Mouse (Mus musculus) large intestine, adult 2 months (tissue): ENCODE measurements at regions not wholly inside any gene's neighbourhood (a gene's known extent, or its start where the extent isn't known, plus 50 kb on each side); places are given as distances from the start of the nearest gene placed in this dataset.

Experiments used
- DNase-seq: peaks from one replicate; pipeline ENCODE4 v3.0.0-alpha.2; 2012; ENCODE audit warnings: low read depth, low spot score
- WGBS: fragments of 180-500 bp; shearing (Covaris S2); methylation state at CpG from one replicate; pipeline ENCODE4 v1.1.7; 2018; 5-methylcytosine and 5-hydroxymethylcytosine counted together

DNA sequence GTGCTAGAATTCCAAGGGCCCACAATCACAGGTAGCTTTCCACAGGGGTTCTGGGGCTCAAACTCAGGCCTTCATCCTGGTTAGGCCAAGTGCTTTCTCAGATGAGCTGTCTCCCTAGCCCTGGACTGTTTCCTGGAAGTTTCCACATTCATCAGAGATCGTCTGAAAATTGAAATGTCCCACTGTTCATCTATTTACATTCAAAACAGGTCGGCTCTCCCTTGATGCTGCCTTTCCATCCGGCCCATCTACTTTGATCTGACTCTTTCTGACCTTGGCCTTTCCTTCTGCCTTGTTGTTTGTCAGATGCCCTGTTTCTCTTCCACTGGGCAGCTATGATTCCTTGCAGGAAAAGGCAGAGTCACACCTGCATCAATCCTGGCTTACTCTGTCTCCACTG lies 150.2 kb upstream of the Nr2f2 start:
- 83% methylated on average over 3 of the region's 3 CpGs for WGBS

DNA sequence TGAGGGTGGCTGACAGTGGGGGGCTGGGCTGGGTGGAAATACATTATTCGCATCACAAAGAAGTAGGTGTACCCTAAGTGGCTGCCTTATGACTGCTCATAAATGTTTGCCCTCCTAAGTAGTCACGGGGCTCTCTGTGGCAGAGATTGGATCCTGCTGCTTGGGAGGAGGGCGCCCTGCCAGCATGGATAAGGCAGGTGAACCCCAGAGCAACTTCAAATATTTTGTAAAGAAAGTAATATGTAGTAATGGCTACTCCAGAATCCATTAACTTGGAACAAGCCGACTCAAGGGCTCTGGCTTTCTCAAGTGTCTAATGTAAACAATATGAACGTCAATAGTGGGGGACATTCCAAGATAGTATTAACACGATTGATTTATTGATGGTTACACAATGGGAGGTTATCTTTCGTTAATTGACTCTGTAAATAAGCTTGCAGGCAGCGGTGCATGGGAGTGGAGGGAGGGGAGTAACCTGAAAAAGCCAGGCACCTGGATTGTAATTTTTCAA lies 148.9 kb upstream of the Nr2f2 start:
- DNase-seq: no peak
- WGBS: 13% methylated on average over 8 of the region's 8 CpGs

More for the DNA sequence above, 150.2 kb upstream of the Nr2f2 start:
- DNase-seq: no peak

DNA sequence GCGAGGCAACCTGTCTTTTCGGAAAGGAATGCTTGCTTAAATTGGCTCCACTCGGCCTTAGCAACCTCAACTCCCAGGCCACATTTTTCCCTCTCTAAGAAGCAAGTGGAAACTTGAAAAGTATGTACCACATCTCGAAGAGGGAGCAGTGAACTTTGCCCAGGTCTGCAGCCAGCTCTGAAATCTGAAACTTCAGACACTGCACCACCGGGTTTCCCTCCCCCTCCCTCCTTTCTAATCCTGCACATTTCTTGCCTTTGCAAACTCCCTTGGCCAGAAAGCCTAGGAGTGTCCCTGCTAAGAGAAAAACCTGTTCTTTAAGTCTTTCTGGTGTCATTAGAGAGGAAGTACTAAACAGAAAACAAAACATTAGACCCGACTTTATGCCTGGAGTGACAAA lies 148.1 kb upstream of the Nr2f2 start:
- DNase-seq: peak; percentile 21
- WGBS: 13% methylated on average over 6 of the region's 6 CpGs

DNA sequence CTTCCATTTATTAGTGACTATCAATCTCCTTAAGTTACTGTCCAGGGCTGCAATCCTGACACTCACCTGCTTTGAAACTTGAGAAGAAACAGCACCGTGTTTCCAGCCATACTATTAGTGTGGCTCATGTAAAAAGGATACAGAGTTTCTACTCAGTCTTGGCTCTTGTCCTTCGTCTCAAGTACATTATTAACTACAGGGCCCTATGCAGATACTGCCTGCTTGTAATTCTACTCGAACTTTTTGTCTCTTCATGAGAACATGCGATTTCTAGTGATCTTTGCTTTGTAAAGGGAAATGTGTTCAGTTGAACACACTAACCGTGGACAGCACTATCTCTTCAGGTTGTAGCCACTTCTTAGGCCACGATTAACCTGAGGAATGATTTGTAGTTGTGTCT lies 145.8 kb upstream of the Nr2f2 start:
- WGBS: 77% methylated on average over 6 of the region's 6 CpGs
- no peak for DNase-seq

DNA sequence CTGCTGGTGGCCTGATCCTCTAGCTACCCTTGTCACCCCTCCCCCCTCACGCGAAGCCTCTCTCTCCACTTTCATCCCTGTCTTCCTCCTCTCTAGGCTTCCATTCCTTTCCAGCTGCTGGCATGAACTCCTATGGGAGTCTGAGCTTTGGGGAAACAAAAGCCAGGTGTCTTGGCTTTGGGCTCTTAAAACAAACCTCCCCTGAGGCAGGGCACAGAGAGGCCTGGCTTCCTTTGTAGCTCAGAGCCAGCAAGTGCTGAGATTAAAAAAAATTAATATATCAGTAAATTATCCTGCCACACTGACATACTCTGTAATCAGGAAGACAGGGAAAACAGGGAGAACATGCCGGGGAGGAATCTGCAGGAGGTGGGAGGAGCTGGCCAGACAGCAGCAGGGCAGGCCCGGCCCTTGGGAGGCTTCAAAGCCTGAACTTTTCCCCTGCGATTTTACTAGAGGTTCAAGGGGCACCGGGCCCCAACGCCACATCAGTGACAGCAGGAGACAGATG lies 139.2 kb upstream of the Nr2f2 start:
- 21% methylated on average over 7 of the region's 7 CpGs for WGBS
- no peak for DNase-seq

DNA sequence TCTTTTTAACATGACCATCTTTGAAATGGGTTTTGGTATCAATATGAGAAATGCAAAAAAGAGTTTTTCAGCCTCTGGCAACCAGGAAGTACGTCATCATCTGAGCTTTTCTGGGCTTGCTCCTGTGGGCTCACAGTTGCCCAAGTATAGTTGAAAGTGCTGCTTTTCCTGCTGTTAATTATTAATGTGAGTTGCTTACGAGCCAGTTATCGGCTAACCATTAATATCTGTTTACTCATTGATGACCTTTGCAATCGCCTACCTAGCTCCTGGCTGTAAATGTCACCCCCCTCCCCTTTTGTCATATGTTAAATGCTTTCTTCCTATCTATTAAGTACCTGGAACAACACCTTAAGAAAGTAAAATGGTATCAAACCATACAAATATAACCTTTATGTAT lies 135.3 kb upstream of the Nr2f2 start:
- no peak for DNase-seq
- WGBS: 55% methylated on average over 4 of the region's 4 CpGs

DNA sequence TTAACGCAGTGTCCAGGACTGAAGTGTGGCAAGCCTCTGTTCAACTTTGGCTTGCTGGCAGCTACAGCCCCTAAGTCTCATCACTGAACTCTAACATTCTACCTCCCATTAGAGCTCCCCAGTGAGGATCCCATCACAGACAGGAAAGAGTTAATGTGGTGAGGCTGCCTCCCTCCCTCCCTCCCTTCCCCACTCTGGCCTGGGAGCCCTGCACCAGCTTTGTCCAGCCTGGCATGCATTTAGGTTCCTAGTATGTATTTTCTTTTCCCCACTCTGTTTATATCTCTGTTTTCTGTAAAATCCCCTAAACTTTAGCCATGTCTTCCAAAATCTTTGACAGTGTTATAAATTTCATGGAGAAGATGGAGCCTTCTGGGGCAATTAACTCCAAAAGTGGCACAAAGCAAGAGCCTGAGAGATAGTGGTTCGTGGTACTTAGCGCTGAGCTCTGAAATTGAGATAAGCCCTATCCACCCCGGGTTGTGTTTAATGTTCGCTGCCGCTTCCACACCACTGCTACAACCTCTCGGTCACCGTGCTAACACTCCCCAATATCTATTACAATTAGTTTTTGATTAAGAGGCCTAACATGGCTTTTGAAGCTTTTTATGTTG lies 130.1 kb upstream of the Nr2f2 start:
- 74% methylated on average over 8 of the region's 8 CpGs for WGBS
- no peak for DNase-seq

DNA sequence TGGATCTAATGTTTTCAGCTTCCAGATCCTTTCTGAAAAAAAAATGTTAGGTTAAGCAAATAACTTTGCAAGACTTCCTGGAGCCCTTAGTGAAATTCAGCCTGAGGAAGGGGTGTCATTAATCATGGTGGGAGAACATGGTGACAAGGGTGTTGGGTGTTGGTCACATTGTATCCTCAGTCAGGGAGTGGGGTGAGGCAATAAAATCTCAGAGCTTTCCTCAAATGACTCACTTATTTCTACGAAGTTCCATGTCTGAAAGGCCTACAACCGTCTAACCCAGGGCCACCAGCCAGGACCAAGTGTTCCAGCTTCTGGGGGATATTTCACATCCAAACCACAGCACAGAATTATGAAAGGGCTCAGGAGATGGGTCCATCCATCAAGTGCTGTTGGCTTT lies 117.7 kb upstream of the Nr2f2 start:
- 35% methylated on average over 2 of the region's 2 CpGs for WGBS
- DNase-seq: no peak

DNA sequence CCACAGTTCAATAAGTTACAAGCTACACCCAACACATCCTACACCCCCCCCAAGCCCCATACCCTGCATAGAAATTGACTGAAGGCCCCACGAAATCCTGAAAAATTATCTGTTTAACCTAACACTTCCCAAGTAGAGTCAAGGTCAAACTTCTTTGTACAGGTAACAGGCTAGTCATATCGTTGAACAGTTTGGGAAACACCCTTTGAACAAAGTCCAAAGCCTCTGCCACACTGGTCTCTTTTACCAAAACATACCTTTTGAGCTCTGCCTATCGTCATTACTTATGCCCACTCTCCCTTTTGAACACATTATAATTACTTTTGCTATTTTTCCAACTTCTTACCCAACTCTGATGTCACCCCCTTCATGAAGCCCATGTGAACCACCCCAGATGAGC lies 117.0 kb upstream of the Nr2f2 start:
- DNase-seq: no peak
- WGBS: 65% methylated on average over 3 of the region's 3 CpGs

DNA sequence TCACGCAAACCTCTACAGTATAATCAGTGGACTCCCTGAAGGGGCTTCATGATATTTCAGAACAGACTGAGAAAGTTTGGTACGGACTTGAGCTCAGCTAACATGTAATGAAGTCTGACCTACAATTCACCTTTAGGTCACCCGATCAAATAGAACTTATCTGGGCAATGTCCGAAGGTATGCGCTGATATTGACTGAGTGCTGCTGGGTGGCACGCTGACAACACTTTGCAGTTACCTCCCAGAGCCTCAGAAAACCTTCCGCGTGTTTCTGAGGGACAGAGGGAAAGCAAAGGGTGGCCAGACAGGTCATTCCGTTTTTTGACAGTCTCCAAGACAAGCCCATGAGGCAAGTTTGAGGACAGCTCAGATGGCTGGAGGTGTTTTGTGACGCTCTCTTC lies 115.3 kb upstream of the Nr2f2 start:
- no peak for DNase-seq
- 70% methylated on average over 10 of the region's 10 CpGs for WGBS

DNA sequence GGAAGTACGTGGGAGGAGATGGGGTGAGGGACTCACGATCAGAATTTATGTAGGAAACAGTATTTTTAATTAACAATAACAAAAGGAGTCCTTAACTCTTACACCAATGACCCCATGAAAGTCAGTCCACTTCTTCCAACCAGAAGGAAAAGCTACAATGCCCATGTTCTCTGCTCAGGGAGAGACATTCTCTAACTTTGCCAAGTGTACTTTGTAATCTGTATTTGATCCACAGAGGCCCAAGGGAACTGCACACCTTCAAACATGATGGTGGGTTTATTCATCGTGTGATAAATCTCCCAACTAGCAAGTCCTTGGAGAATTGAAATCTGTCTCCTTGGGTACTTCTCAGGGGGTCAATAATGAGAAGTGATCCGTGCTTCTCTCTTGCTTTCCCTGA lies 106.3 kb upstream of the Nr2f2 start:
- no peak for DNase-seq
- WGBS: 79% methylated on average over 4 of the region's 4 CpGs

DNA sequence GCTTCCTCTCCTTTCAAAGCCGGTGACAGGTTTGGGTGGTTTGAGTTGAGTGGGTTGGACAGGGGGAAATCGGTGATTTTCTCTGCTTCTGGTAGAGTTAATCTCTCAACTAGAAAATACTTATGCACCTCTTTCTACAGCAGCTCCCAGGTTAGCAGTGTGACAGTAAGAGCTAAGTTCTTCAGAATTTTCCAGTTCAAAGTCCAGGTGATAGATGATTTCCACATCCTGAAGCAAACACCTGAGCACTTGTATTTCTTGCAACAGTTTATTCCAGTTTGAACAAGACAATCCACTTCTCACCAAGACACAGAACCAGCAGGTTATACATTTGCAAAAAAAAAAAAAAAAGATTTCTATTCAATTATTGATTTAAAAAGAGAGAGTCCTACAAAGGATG lies 104.0 kb upstream of the Nr2f2 start:
- DNase-seq: no peak
- 87% methylated on average over 2 of the region's 2 CpGs for WGBS

DNA sequence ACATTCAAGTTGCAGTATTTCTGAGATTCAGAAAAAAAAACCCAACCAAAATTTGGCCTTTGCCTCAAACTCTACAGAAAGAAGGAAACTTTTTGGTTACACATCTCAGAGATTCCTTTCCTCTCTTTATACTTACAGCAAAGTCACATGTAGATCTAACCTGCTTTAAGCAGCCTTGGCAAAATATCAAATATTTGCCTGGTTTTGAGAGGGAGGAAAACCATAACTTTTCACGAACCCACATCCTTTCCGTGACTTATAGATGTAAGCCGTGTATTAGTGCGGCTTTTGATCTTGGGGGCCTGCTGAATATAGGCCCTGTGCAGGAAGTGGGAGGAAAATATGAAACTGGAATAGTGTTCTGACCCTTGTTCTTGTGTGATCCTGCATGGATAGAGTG lies 95.6 kb upstream of the Nr2f2 start:
- WGBS: 92% methylated on average over 4 of the region's 4 CpGs
- DNase-seq: no peak

DNA sequence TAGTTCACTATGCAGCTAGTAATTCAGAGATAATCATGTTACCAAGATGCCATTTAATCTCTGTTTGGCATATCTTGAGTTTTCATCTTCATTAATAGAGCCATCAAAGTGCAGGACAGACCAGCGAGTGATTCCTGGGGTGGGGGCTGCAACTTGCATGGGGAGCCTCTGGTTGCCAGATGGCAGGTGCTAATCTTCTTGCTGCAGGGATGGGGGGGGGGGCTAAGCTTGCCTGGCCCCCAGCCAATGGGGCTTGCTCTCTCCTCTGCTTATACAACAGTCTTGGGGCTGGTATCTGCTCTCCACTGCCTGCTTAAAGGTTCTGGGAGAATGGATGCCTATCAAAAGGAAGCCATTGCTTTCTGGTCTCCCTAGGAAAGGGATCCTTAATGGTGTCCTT lies 88.0 kb upstream of the Nr2f2 start:
- no peak for DNase-seq
- WGBS: 87% methylated on average over 1 of the region's 1 CpGs

DNA sequence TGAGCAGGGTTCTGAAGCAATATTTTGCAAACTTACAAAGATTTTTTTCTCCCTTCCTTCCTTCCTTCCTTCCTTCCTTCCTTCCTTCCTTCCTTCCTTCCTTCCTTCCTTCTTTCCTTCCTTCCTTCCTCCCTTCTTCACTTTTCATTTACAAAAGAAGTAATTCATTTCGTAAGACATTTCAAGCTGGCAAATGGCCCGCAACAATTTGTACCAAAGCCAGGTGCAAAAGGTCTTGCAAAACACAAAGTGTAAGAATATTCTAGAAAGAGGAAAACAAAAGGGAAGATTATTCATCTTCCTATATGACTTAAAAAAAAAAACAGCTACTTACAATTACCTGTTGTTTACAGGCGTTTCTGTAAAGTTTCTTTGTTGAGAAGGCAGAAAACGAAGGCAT lies 86.3 kb upstream of the Nr2f2 start:
- 63% methylated on average over 4 of the region's 4 CpGs for WGBS

DNA sequence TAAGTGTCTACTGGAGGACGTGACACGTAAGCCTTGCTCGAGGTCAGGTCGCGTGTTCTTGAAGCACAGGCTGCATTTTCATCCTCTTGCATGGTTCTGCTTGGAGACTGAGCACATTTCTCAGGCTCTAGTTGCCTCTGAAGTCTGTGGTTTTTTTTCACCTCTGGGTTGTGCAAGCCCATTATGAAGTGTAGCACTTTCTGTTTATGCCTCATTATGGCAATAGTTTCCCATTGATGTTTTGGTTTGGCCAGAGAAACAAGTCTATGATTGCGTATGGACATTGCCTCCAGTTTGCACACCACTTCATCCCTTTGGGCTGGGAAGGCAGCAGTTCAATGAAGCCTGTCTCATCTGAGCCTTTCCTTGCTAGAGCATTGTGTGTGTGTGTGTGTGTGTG lies 72.4 kb upstream of the Nr2f2 start:
- WGBS: 88% methylated on average over 6 of the region's 6 CpGs
- DNase-seq: no peak

More for the DNA sequence above, 86.3 kb upstream of the Nr2f2 start:
- no peak for DNase-seq

DNA sequence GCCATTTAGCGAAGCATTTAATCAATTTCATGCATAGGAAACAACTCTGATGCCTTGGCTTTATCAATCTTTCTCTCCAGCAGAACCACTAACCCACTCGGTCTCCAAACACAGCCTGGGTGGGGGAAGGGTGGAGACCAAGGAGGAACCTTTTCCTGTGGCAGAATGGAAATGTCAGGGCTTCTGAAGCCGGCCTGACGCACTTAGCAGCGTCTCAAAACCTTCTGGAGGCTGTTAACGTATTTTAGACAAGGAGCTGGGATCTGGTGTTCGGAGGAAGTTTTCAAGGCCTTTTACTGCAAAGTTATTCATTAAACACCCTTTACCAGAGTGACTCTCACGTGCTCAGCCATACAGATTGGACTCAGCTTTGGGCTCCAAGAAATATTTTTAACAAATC lies 67.3 kb upstream of the Nr2f2 start:
- no peak for DNase-seq
- WGBS: 20% methylated on average over 8 of the region's 8 CpGs

DNA sequence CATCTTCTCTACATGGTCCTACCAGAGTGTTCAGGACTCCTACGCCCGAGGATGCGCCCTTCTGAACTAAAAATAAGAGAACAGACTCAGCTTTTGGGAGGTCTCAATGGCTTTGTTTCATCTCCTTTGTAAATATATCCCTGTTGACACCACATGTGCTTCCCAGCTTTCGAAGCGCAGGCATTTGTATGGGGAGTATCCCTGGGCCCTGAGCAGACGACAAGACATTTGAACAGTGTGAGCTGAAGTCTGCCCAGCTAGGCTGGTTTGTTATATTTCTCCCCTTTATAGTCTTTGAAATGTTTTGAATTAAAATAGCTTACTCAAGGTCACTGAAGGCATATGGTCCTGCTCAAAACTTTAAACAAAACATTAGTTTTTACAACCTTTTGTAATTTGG lies 66.8 kb upstream of the Nr2f2 start:
- WGBS: 80% methylated on average over 6 of the region's 6 CpGs
- no peak for DNase-seq

DNA sequence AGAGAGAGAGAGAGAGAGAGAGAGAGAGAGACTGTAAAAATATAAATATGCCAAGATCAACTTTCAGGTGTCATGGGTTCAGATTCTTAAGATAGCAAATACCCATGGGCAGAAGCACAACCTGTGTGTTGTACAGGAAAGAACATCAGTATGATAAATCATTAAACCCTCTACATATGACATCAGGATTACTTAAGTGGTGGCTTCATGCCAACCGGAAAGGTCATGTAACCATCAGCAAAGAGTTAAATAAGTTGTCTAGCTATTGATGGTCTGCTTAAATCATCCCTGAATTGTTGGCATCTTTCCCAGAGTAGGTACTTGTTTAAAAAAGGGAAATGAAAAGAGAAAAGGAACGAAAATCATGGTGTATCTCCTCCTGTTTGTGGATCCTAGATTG lies 65.2 kb upstream of the Nr2f2 start:
- WGBS: 52% methylated on average over 2 of the region's 2 CpGs
- DNase-seq: no peak

DNA sequence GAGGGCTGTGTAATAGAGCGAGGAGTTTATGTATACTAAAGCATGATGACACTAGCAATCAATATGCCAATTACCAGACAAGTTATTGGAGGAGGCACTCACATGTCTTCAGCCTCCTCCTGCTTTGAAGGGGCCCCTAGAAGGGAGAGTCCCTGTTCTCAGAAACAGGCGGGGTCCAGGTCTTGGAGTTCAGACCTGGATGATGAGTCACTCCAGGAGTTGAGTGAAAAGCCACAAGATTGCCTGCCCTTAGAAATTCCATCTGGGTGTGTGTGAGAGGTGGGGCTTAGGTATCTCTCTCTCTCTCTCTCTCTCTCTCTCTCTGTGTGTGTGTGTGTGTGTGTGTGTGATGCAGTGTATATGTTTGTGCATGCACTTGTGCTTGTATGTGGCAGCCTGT lies 62.8 kb upstream of the Nr2f2 start:
- DNase-seq: no peak
- WGBS: 33% methylated on average over 2 of the region's 2 CpGs

DNA sequence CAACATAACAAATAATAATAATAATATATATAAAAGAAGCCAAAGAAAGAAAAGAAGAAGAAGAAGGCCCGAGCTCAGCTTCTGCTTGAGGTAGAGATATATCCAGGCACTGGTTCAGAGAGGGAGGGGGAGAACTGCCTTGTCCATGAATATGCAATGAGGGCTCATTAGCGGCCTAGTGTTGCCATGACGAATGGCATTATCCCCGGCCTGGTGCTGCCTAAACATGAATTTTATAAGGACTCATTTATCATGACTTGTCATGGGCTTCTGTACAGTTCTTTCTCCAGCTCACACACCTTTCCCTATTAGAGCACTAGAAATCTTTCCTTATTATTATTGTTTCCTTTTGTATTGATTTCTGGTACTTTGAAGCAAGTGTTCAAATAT lies 57.7 kb upstream of the Nr2f2 start:
- 87% methylated on average over 4 of the region's 4 CpGs for WGBS
- DNase-seq: no peak
